Mouse (Mus musculus) forebrain, embryonic 16.5 days (tissue): ENCODE results near the gene Prkar1b. TPM values are rescaled to one million over a fixed set of nuclear protein-coding genes. Genes with fewer than 3 reads are reported as not detected.
A peak's percentile ranks its signal among the peaks of the same experiment; 100 is the strongest.

ENCODE experiments used
- ATAC-seq: fragments of 200-750 bp; cut with Nextera tagmentation; 2 replicates; pipeline ENCODE4 v1.8.0; 2017; ENCODE audit warnings: mild to moderate bottlenecking, moderate library complexity
- H3K27ac ChIP-seq: fragments of 300-500 bp; sonication (generic); 2 replicates; pipeline ENCODE4 v1.5.1; 2014; ENCODE audit warnings: low read length, control low read depth
- H3K27me3 ChIP-seq: fragments of 300-500 bp; sonication (generic); replicated peaks from 2 replicates; pipeline ENCODE4 v1.6.1; 2014; ENCODE audit warnings: low read length; ENCODE audit not compliant: control insufficient read depth, insufficient read depth
- H3K36me3 ChIP-seq: fragments of 300-500 bp; sonication (generic); 2 replicates; pipeline ENCODE4 v1.6.1; 2014; ENCODE audit not compliant: control insufficient read depth, insufficient read depth
- H3K4me1 ChIP-seq: fragments of 300-500 bp; sonication (generic); replicated peaks from 2 replicates; pipeline ENCODE4 v1.6.1; 2014; ENCODE audit warnings: low read length; ENCODE audit not compliant: control insufficient read depth, insufficient read depth
- H3K4me2 ChIP-seq: fragments of 300-500 bp; sonication (generic); 2 replicates; pipeline ENCODE4 v1.6.1; 2014; ENCODE audit warnings: mild to moderate bottlenecking, low read length, control low read depth
- H3K4me3 ChIP-seq: fragments of 300-500 bp; sonication (generic); replicated peaks from 2 replicates; pipeline ENCODE4 v1.5.1; 2014; ENCODE audit warnings: mild to moderate bottlenecking, low read length, control low read depth
- H3K9ac ChIP-seq: fragments of 300-500 bp; sonication (generic); replicated peaks from 2 replicates; pipeline ENCODE4 v1.6.1; 2014; ENCODE audit warnings: low read depth, low read length, control low read depth
- H3K9me3 ChIP-seq: fragments of 300-500 bp; sonication (generic); 2 replicates; pipeline ENCODE4 v1.6.1; 2016; ENCODE audit warnings: low read length; ENCODE audit not compliant: control insufficient read depth
- WGBS: fragments of 180-500 bp; shearing (Covaris S2); extraction: QIAGEN DNeasy Blood & Tissue Kit; methylation state at CpG from one replicate; pipeline ENCODE4 v1.1.7; 2014; 5-methylcytosine and 5-hydroxymethylcytosine counted together
- polyA plus RNA-seq: library from polyadenylated mRNA; unstranded; fragments of >200 nt; fragmentation: Nextera tagmentation; extraction: Ambion mirVana; gene quantifications from 2 replicates; pipeline ENCODE4 v1.2.1, GENCODE M21; 2015

Gene Prkar1b
- polyA plus RNA-seq, 1 experiment from 2014 or later, result 245 TPM

DNA sequence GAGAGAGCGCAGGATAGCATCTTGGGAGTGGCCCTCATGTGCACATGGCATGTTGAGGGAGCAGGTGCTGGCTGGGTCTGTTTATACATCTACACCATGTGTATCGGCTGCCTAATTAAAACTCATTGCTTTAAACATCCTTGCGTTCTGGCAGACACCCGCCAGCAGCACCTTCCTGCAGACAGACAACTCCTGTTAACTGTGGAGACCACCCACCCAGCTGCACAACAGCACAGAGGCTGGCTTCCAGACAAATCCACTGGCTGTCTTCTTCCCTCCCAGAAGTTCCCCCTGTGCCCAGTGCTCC lies 71.7 kb downstream of the Prkar1b start:
- H3K36me3 ChIP-seq, result no peaks in the 10 kb centered on the region
- WGBS, result 30% methylated on average over 4 of the region's 4 CpGs
- H3K4me1 ChIP-seq, result peaks cover 27% of the 10 kb centered on the region
- no peak overlapping the region for H3K27ac ChIP-seq
- H3K4me2 ChIP-seq, result no peak overlapping the region
- no peaks in the 10 kb centered on the region for H3K27me3 ChIP-seq
- peak; percentile 59 for ATAC-seq
- H3K9ac ChIP-seq, result no peak overlapping the region
- H3K9me3 ChIP-seq, result no peaks in the 10 kb centered on the region
- no peak overlapping the region for H3K4me3 ChIP-seq

DNA sequence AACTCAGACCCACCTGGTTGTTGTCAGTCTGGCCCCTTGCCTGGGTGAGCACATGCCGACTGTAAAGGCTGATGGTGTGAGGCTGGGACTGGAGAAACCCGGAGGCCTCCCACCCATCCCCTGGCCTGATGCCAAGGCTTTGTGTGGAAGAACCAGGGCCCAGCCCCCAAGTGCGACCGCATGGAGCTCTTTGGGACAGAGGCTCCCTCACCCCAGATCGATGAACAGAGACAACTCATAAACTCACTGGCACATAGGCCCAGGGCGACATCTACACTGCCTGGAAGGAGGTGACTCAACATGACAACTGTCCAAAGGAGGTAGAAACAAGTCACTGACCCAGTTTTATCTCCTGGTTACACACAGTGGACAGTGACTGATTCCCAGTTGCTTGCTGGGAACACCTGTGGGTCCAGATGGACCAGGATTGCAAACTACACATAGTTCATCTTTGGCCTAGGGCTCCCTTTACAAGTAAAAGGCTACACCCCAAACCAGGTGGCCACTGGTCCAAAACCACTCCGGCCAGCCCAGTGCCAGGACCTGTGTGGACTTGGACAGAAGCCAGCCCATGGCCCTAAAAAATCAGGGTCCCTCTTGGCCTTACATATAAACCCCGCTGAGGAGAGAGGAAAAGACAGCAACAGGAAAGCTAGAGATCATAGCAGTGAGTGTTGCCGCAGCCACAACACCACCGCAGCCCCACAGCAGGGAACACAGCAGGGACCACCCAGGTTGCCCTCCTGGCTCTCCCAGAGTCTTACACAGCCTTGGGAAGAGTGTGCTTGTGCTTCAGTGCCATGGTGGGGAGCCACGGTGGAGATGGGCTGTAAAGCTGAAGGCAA lies 72.3 kb downstream of the Prkar1b start:
- Histone ChIP-seq H3K27ac (no peak overlapping the region), H3K4me2 (no peak overlapping the region), H3K9ac (no peak overlapping the region), H3K27me3 (no peaks in the 10 kb centered on the region), H3K9me3 (no peaks in the 10 kb centered on the region), H3K36me3 (no peaks in the 10 kb centered on the region), H3K4me1 (peaks cover 24% of the 10 kb centered on the region), H3K4me3 (no peak overlapping the region)
- ATAC-seq, result no peak
- WGBS, result 42% methylated on average over 11 of the region's 11 CpGs

DNA sequence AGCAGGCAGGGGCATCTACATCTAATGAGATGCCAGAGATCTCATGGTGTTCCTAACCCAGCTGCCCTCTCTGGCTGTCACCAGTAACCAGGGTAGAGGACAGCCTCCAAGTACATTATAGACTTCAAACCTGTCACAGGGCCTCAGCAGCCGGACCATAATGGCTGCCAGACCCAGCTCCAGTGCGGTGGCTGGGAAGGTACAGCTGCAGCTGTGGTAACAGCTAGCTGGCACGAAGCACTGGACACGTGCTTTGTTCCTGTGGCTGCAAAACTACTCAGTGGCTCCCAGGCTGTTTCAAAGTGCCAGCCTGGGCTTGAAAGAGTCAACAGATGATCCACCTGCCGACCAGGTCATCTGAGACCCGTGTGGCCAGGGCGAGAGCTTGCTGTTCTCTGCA lies 73.4 kb downstream of the Prkar1b start:
- H3K27ac ChIP-seq, result no peak overlapping the region
- ATAC-seq, result no peak
- H3K36me3 ChIP-seq, result no peaks in the 10 kb centered on the region
- WGBS, result 77% methylated on average over 7 of the region's 7 CpGs
- no peak overlapping the region for H3K9ac ChIP-seq
- no peak overlapping the region for H3K4me3 ChIP-seq
- no peaks in the 10 kb centered on the region for H3K9me3 ChIP-seq
- peaks cover 24% of the 10 kb centered on the region for H3K4me1 ChIP-seq
- no peak overlapping the region for H3K4me2 ChIP-seq
- no peaks in the 10 kb centered on the region for H3K27me3 ChIP-seq

DNA sequence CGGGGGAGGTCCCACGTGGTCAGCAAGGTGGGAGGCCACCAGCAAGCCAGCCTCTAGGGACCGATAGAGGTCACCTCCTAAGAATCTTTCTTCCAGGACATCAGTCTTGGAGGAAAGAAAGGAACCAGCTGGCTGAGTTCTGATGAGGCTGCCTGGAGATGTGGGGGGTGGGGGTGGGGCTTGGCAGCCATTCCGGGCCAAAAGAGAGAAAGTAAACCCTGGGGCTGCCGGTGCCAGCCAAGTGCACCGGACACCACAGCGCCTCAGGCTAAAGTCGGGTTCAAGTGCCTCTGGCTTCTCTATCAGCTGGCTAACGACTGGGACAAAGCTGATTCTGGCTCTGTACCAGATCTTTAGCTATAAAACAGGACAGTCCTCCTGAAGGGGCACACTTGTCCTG lies 74.0 kb downstream of the Prkar1b start:
- Histone ChIP-seq H3K9me3 (no peaks in the 10 kb centered on the region), H3K4me2 (no peak overlapping the region), H3K36me3 (no peaks in the 10 kb centered on the region), H3K27me3 (no peaks in the 10 kb centered on the region), H3K4me3 (no peak overlapping the region), H3K27ac (no peak overlapping the region), H3K4me1 (peaks cover 24% of the 10 kb centered on the region), H3K9ac (no peak overlapping the region)
- ATAC-seq, result 0 out of 2 replicates have a peak, but pooled peaks have one; percentile 25
- 26% methylated on average over 9 of the region's 9 CpGs for WGBS

DNA sequence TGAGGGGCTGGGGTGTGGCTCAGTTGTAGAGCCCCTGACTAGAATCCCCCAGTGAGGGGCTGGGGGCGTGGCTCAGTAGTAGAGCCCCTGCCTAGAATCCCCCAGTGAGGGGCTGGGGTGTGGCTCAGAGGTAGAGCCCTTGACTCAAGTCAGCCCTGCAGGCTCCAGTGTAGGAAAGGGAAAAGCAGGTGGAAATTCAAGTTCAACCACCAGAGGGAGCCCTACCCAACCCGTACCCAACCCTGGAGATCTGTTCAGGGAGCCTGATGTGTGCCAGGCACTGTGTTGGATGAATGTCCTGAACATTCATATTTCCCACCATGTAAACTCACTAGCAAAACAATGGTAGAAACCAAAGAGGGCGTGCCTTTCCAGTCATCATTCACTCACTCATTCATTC lies 74.7 kb downstream of the Prkar1b start:
- ATAC-seq, result peak; percentile 62
- no peak overlapping the region for H3K4me2 ChIP-seq
- WGBS, result 33% methylated on average over 3 of the region's 3 CpGs

DNA sequence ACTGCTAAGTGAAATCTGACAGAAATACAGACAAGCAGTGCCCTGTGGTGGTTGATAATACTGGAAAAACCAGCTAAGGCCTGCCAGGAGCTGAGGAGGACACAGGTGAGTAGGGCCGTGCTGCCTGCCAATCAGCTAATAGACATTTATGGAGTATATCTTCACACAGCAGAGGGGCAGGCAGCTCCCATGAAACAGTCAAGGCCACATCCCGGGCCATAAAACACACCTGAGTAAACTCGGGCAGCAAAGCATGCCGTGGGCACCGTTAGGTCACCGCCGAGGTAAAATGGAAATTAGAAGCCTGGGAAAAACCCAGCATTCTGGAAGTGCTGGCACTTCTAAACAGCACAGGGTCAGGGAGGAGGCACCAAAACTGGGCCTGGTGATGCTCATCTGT lies 75.8 kb downstream of the Prkar1b start:
- no peak for ATAC-seq
- H3K9me3 ChIP-seq, result no peaks in the 10 kb centered on the region
- no peaks in the 10 kb centered on the region for H3K36me3 ChIP-seq
- peaks cover 24% of the 10 kb centered on the region for H3K4me1 ChIP-seq
- H3K4me3 ChIP-seq, result no peak overlapping the region
- no peak overlapping the region for H3K4me2 ChIP-seq
- H3K27me3 ChIP-seq, result no peaks in the 10 kb centered on the region
- no peak overlapping the region for H3K27ac ChIP-seq
- no peak overlapping the region for H3K9ac ChIP-seq
- 94% methylated on average over 7 of the region's 7 CpGs for WGBS

More for the DNA sequence above, 74.7 kb downstream of the Prkar1b start:
- Histone ChIP-seq H3K4me1 (peaks cover 24% of the 10 kb centered on the region), H3K27ac (no peak overlapping the region), H3K27me3 (no peaks in the 10 kb centered on the region), H3K9me3 (no peaks in the 10 kb centered on the region), H3K9ac (no peak overlapping the region), H3K4me3 (no peak overlapping the region), H3K36me3 (no peaks in the 10 kb centered on the region)

DNA sequence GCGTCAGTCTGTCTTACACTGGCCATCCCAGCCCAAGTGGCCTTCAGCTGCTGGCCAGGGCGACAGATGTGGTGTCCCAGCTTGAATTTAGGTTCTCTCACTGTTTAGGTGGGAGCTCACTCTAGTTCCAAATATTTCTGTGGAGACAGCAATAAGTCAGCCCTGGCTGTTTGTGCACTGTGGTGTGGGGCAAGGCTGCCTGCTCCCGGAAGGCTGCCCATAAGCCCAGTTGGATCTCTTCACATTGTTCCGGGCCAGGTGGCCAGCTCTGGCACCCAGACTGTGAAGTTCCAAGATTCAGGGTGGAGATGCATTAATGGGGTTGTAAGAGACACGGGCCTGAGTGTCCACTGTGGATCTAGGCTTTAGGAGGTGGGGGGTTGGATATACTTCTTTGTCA lies 76.9 kb downstream of the Prkar1b start:
- H3K27ac ChIP-seq, result no peak overlapping the region
- no peaks in the 10 kb centered on the region for H3K27me3 ChIP-seq
- peaks cover 19% of the 10 kb centered on the region for H3K4me1 ChIP-seq
- no peaks in the 10 kb centered on the region for H3K36me3 ChIP-seq
- H3K4me2 ChIP-seq, result no peak overlapping the region
- H3K9me3 ChIP-seq, result no peaks in the 10 kb centered on the region
- WGBS, result 92% methylated on average over 5 of the region's 5 CpGs
- no peak for ATAC-seq
- no peak overlapping the region for H3K4me3 ChIP-seq
- H3K9ac ChIP-seq, result no peak overlapping the region

DNA sequence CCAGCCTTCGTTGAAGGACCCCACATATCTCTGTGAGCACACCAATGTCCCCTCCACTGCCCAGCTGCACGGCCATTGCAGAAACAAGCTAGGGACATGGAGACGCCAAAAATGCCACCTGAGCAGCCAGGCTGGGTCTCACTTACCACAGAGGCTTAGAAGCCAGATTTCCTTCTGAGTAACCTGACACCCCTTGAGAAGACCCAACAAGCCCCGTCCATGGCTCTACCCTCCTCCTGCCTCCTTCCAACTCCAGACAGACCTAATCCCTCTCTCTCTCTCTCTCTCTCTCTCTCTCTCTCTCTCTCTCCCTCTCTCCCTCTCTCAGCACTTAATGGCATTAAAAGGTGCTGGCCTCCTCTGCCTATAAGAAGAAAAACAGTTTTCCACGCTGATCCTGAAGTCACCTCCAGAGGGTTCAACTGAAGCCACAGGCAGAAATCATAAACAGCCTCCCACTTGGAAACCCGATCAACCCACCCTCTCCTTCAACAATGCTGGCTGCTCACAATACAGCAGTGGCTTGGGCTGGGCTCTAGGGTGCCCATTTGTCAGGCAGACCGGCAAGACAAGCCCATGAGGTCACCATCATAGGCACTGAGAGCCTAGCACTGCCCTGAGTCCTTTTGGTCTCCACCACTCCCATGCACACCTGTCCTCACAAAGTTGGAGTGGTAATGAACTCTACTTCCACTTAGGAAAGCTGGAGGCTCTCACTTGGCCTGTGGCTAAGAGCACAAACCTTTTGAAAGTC lies 82.8 kb downstream of the Prkar1b start:
- Histone ChIP-seq H3K9ac (no peak overlapping the region), H3K4me2 (no peak overlapping the region), H3K9me3 (no peaks in the 10 kb centered on the region), H3K27me3 (no peaks in the 10 kb centered on the region), H3K4me1 (no peaks in the 10 kb centered on the region; the same call in 1 of the 2 replicates), H3K27ac (no peak overlapping the region), H3K4me3 (no peak overlapping the region), H3K36me3 (no peaks in the 10 kb centered on the region)
- ATAC-seq, result no peak
- WGBS, result 51% methylated on average over 7 of the region's 7 CpGs

DNA sequence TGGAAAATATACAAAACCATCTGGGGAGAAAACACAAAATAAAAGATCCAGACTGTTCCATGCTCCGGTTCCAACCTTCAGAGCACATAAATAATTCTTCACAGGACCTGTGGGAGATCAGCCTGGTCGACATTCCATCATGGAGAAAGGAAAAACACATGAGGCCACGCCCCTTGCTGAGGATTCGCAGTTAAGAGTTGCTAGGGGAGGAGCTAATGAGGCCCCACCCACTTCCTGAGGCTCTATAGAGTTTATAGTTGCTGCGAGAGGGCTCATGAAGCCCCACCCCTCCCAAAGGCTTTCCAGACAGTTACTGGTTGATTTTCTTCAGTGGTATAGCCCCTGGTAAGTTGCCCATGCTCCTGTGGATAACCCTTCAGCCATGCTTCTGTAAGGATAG lies 85.2 kb downstream of the Prkar1b start:
- no peaks in the 10 kb centered on the region for H3K36me3 ChIP-seq
- H3K4me1 ChIP-seq, result peaks cover 2% of the 10 kb centered on the region; the same call in 1 of the 2 replicates
- 62% methylated on average over 5 of the region's 5 CpGs for WGBS
- no peak overlapping the region for H3K9ac ChIP-seq
- H3K9me3 ChIP-seq, result no peaks in the 10 kb centered on the region
- no peaks in the 10 kb centered on the region for H3K27me3 ChIP-seq
- no peak overlapping the region for H3K4me2 ChIP-seq
- no peak overlapping the region for H3K4me3 ChIP-seq
- ATAC-seq, result no peak
- no peak overlapping the region for H3K27ac ChIP-seq
